Mouse (Mus musculus) layer of hippocampus, adult 8-10 months (tissue): ENCODE data around the gene Atl2. TPM values are rescaled to one million over a fixed set of nuclear protein-coding genes. Genes with fewer than 3 reads are reported as not detected.

ENCODE experiments used
- DNase-seq, 2 experiments: peaks; one replicate each; pipeline ENCODE4 v3.0.0; 2022; ENCODE audit warnings: low spot score in 2 of 2
- total RNA-seq, 4 experiments: library from RNA; stranded (reverse); gene quantifications; 2 replicates each; pipeline ENCODE4 v1.2.4; 2022

Atl2 gene
- total RNA-seq, 4 experiments from 2014 or later: 53.6 to 57.1 (median 55.0) TPM

- no peak for DNase-seq
These were observed 71.5 kb downstream of the Atl2 start for GRCm38 (mm10) chr17:79824406-79824805.

GRCm38 (mm10) chr17:79818884-79819283 is 77.0 kb downstream of the Atl2 start:
- DNase-seq: no peak

- no peak for DNase-seq
These were observed 77.9 kb downstream of the Atl2 start for GRCm38 (mm10) chr17:79817995-79818394.

GRCm38 (mm10) chr17:79817551-79817950 is 78.4 kb downstream of the Atl2 start:
- DNase-seq: no peak

- no peak for DNase-seq
These were observed 79.0 kb downstream of the Atl2 start for GRCm38 (mm10) chr17:79816896-79817295.

- DNase-seq: no peak
These were observed 85.5 kb downstream of the Atl2 start for GRCm38 (mm10) chr17:79810421-79810820.

- DNase-seq: no peak
These were observed 86.2 kb downstream of the Atl2 start for GRCm38 (mm10) chr17:79809491-79810316.

- no peak for DNase-seq
These were observed 88.5 kb downstream of the Atl2 start for GRCm38 (mm10) chr17:79807237-79807930.

- DNase-seq: no peak
These were observed 91.2 kb downstream of the Atl2 start for GRCm38 (mm10) chr17:79804747-79805146.

- no peak for DNase-seq
These were observed 93.9 kb downstream of the Atl2 start for GRCm38 (mm10) chr17:79802056-79802455.

- no peak for DNase-seq
These were observed 97.1 kb downstream of the Atl2 start for GRCm38 (mm10) chr17:79798831-79799230.

Other genes with a start within 250 kb of the Atl2 start
- 1 to 10 TPM; 3.0 to 3.6 (median 3.4) TPM for gene Cyp1b1, start 181.1 kb downstream of the Atl2 start, total RNA-seq
- 10 to 100 TPM; 61.5 to 65.8 (median 63.6) TPM for gene Hnrnpll, start 166.2 kb upstream of the Atl2 start, total RNA-seq
- 1 to 10 TPM; 4.4 to 5.4 (median 4.9) TPM for gene Galm, start 231.3 kb upstream of the Atl2 start, total RNA-seq